Mouse (Mus musculus): Measurements from ENCODE around the gene Nadk. TPM values are rescaled to one million over a fixed set of nuclear protein-coding genes. Genes with fewer than 3 reads are reported as not detected.

The Nadk gene
- total and polyA plus RNA-seq, 3 experiments = 162 to 204 (median 199) TPM

DNA sequence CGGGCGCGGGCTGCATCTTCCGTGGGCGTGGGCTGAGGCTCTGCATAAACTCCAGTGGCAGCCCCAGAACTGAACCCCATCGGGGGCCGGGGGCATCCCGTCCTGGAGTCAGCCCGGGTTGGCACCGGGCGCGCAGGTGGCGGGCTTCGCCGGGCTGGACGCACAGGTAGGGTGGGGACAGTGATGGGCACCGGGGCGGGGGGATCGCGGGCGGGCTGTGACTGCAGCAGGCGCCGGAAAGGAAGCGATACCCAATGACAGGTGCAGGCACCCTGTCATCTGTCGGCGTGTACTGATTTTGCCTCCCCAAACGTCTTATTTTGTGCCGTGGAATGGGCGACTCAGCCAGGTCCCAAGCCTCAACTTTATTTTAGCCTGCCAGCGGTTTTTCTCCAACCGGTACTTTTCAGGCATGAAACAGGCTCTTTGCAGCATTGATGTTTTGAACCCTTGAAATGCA, 39.8 kb downstream of the Nadk start:
- H3K27me3 ChIP-seq (replicated peaks) = no peaks in the 10 kb centered on the region
- H3K9me3 ChIP-seq (replicated peaks; ENCODE audit: low read length) = no peaks in the 10 kb centered on the region
- peak overlapping the region; percentile 86 for H3K4me2 ChIP-seq (ENCODE audit: insufficient read depth, low read depth, poor library complexity, severe bottlenecking)
- H3K79me2 ChIP-seq (replicated peaks; ENCODE audit: control insufficient read depth, extremely low read depth, insufficient read depth, poor library complexity, severe bottlenecking) = peaks cover 24% of the 10 kb centered on the region
- peak overlapping the region; percentile 61 to 93 (median 88) for H3K4me3 ChIP-seq (replicated peaks in 1 of 3; ENCODE audit: low read depth in 2 of 3, low read length in 2 of 3, poor library complexity in 1 of 3)
- peak overlapping the region; percentile 86 for H3K9ac ChIP-seq (ENCODE audit: insufficient read depth, low read depth)
- H3K4me1 ChIP-seq (ENCODE audit: control insufficient read depth in 1 of 2, insufficient read depth in 2 of 2) = peaks cover 0 to 45% of the 10 kb centered on the region in 2 experiments; a peak in 2 of 4 replicates
- TF ChIP-seq CTCF (conservative IDR thresholded peaks at IDR 0.05 in 1 of 2, IDR thresholded peaks at IDR 0.05 in 1 of 2; ENCODE audit: low read depth in 2 of 2, low read length in 2 of 2) (no peak), IRF4 (IDR thresholded peaks at IDR 0.05; ENCODE audit: low read depth, low read length) (no peak), E2F4 (IDR thresholded peaks at IDR 0.05; ENCODE audit: insufficient replicate concordance, low read depth, low read length) (no peak), TBP (conservative IDR thresholded peaks at IDR 0.05; ENCODE audit: low read depth, low read length) (no peak), PAX5 (IDR thresholded peaks at IDR 0.05; ENCODE audit: low read length) (no peak), ZNF384 (IDR thresholded peaks at IDR 0.05; ENCODE audit: low read depth, low read length) (no peak), ELF1 (IDR thresholded peaks at IDR 0.05; ENCODE audit: low read depth, low read length) (no peak), ZC3H11A (IDR thresholded peaks at IDR 0.05; ENCODE audit: low read depth, low read length) (no peak), KAT2A (IDR thresholded peaks at IDR 0.05; ENCODE audit: insufficient replicate concordance, low read length) (no peak), USF2 (conservative IDR thresholded peaks at IDR 0.05; ENCODE audit: low read depth, low read length) (no peak), HCFC1 (IDR thresholded peaks at IDR 0.05; ENCODE audit: low read depth, low read length) (no peak), RAD21 (IDR thresholded peaks at IDR 0.05; ENCODE audit: low read depth, low read length) (no peak), BHLHE40 (IDR thresholded peaks at IDR 0.05; ENCODE audit: low read depth, low read length) (no peak), ZMIZ1 (IDR thresholded peaks at IDR 0.05; ENCODE audit: low read depth, low read length) (no peak), SIN3A (IDR thresholded peaks at IDR 0.05; ENCODE audit: low read length) (no peak)
- dilution Hi-C loops (cut with MboI; ENCODE audit: extremely low pct_ligation_motif_present, extremely low pct_unique_long_range_greater_than_20kb, low sequenced_read_pairs) (no loop called here), in situ Hi-C loops (cut with MboI; ENCODE audit: low pct_ligation_motif_present, low pct_unique_long_range_greater_than_20kb, low sequenced_read_pairs) (no loop called here)
- DNase-seq (ENCODE audit: extremely low read depth) = peak; percentile 38
- peaks cover 3 to 36% of the 10 kb centered on the region in 2 experiments for H3K36me3 ChIP-seq (replicated peaks in 1 of 2; ENCODE audit: control insufficient read depth in 1 of 2, insufficient read depth in 1 of 2, low read length in 1 of 2)
- H3K27ac ChIP-seq (ENCODE audit: insufficient read depth, low read depth) = peak overlapping the region; percentile 99

DNA sequence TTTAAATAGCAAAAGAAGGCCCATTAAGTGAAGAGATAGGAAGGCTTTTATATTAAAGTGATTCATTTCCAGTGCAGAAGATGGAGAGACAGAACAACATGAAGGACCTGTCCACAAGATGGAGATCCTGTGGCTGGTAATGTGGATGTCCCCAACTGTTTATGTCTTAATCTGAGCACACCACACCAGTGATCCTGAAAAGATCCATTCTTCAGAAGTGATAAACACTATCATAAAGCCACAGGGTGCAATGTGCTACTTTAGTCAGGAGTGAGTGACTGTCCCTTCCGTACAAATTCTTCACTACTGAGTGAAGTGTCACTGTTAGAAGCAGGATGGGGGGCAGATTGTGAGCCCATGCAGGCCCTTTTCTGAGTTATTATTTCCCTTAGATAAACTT, 40.6 kb downstream of the Nadk start:
- peak overlapping the region; percentile 86 for H3K9ac ChIP-seq (ENCODE audit: insufficient read depth, low read depth)
- in situ Hi-C loops (cut with MboI; ENCODE audit: low pct_ligation_motif_present, low pct_unique_long_range_greater_than_20kb, low sequenced_read_pairs) = no loop called here
- H3K4me1 ChIP-seq (ENCODE audit: control insufficient read depth in 1 of 2, insufficient read depth in 2 of 2) = peaks cover 0 to 42% of the 10 kb centered on the region in 2 experiments; a peak in 2 of 4 replicates

More for the DNA sequence above, 40.6 kb downstream of the Nadk start:
- dilution Hi-C loops (cut with MboI; ENCODE audit: extremely low pct_ligation_motif_present, extremely low pct_unique_long_range_greater_than_20kb, low sequenced_read_pairs) = no loop called here
- Histone ChIP-seq H3K27me3 (replicated peaks) (no peaks in the 10 kb centered on the region), H3K36me3 (replicated peaks in 1 of 2; ENCODE audit: control insufficient read depth in 1 of 2, insufficient read depth in 1 of 2, low read length in 1 of 2) (peaks cover 3 to 42% of the 10 kb centered on the region in 2 experiments), H3K9me3 (replicated peaks; ENCODE audit: low read length) (no peaks in the 10 kb centered on the region), H3K27ac (ENCODE audit: insufficient read depth, low read depth) (no peak overlapping the region), H3K4me2 (ENCODE audit: insufficient read depth, low read depth, poor library complexity, severe bottlenecking) (peak overlapping the region; percentile 86), H3K4me3 (replicated peaks in 1 of 3; ENCODE audit: low read depth in 2 of 3, low read length in 2 of 3, poor library complexity in 1 of 3) (peak overlapping the region in 2 of 3 experiments; percentile 61 to 88), H3K79me2 (replicated peaks; ENCODE audit: control insufficient read depth, extremely low read depth, insufficient read depth, poor library complexity, severe bottlenecking) (peaks cover 24% of the 10 kb centered on the region)
- TF ChIP-seq ZNF384 (IDR thresholded peaks at IDR 0.05; ENCODE audit: low read depth, low read length) = no peak
- TF ChIP-seq RAD21 (IDR thresholded peaks at IDR 0.05; ENCODE audit: low read depth, low read length) = no peak
- TF ChIP-seq PAX5 (IDR thresholded peaks at IDR 0.05; ENCODE audit: low read length) = no peak
- TF ChIP-seq MAFK (IDR thresholded peaks at IDR 0.05; ENCODE audit: insufficient replicate concordance, low read length) = no peak
- TF ChIP-seq TBP (conservative IDR thresholded peaks at IDR 0.05; ENCODE audit: low read depth, low read length) = no peak
- TF ChIP-seq NELFE (IDR thresholded peaks at IDR 0.05; ENCODE audit: low read depth, low read length) = no peak
- no peak for TF ChIP-seq MAX (IDR thresholded peaks at IDR 0.05; ENCODE audit: low read length)
- no peak for TF ChIP-seq KAT2A (IDR thresholded peaks at IDR 0.05; ENCODE audit: insufficient replicate concordance, low read length)
- TF ChIP-seq ZKSCAN1 (IDR thresholded peaks at IDR 0.05; ENCODE audit: borderline replicate concordance, low read depth, low read length) = no peak
- no peak for TF ChIP-seq MXI1 (IDR thresholded peaks at IDR 0.05; ENCODE audit: low read depth, low read length)
- TF ChIP-seq CHD2 (IDR thresholded peaks at IDR 0.05; ENCODE audit: low read length) = no peak
- no peak for TF ChIP-seq GABPA (IDR thresholded peaks at IDR 0.05; ENCODE audit: insufficient replicate concordance, low read depth, low read length)
- no peak for TF ChIP-seq CTCF (conservative IDR thresholded peaks at IDR 0.05 in 1 of 2, IDR thresholded peaks at IDR 0.05 in 1 of 2; ENCODE audit: low read depth in 2 of 2, low read length in 2 of 2)
- no peak for DNase-seq (ENCODE audit: extremely low read depth)
